Mouse (Mus musculus) neural tube, embryonic 11.5 days (tissue): Measurements from ENCODE around the gene Tmem221. TPM values are rescaled to one million over a fixed set of nuclear protein-coding genes. Genes with fewer than 3 reads are reported as not detected.
"Not testable (repeated sequence)": the region's sequence is repeated elsewhere in the genome, so short reads cannot be mapped to it uniquely, and the experiment has no call there.

Experiments used
- ATAC-seq: fragments of 200-750 bp; cut with Nextera tagmentation; 2 replicates; pipeline ENCODE4 v1.8.0; 2017; ENCODE audit warnings: moderate number of reproducible peaks, mild to moderate bottlenecking, moderate TSS enrichment, moderate library complexity; ENCODE audit not compliant: insufficient read depth, low FRiP score, low TSS enrichment
- DNase-seq: peaks from one replicate; pipeline ENCODE4 v3.0.0-alpha.2; 2015; ENCODE audit warnings: low spot score
- H3K27ac ChIP-seq: fragments of 300-500 bp; sonication (generic); 2 replicates; pipeline ENCODE4 v1.5.1; 2014; ENCODE audit warnings: low read depth, mild to moderate bottlenecking, low read length
- H3K27me3 ChIP-seq: fragments of 300-500 bp; sonication (generic); 2 replicates; pipeline ENCODE4 v1.6.1; 2014; ENCODE audit warnings: mild to moderate bottlenecking, low read length, mixed read lengths; ENCODE audit not compliant: control insufficient read depth, insufficient read depth
- H3K36me3 ChIP-seq: fragments of 300-500 bp; sonication (generic); 2 replicates; pipeline ENCODE4 v1.6.1; 2014; ENCODE audit warnings: mild to moderate bottlenecking, low read length, moderate library complexity, mixed read lengths; ENCODE audit not compliant: control insufficient read depth, insufficient read depth
- H3K4me1 ChIP-seq: fragments of 300-500 bp; sonication (generic); 2 replicates; pipeline ENCODE4 v1.6.1; 2014; ENCODE audit warnings: low read length, mixed read lengths; ENCODE audit not compliant: control insufficient read depth, insufficient read depth
- H3K4me2 ChIP-seq: fragments of 300-500 bp; sonication (generic); 2 replicates; pipeline ENCODE4 v1.6.1; 2014; ENCODE audit warnings: low read depth, mild to moderate bottlenecking, moderate library complexity
- H3K4me3 ChIP-seq: fragments of 300-500 bp; sonication (generic); 2 replicates; pipeline ENCODE4 v1.5.1; 2014; ENCODE audit warnings: low read depth, low read length
- H3K9ac ChIP-seq: fragments of 300-500 bp; sonication (generic); 2 replicates; pipeline ENCODE4 v1.6.1; 2014; ENCODE audit warnings: mild to moderate bottlenecking, low read length
- H3K9me3 ChIP-seq: fragments of 300-500 bp; sonication (generic); 2 replicates; pipeline ENCODE4 v1.6.1; 2016; ENCODE audit warnings: low read length; ENCODE audit not compliant: control insufficient read depth
- WGBS: fragments of 180-500 bp; shearing (Covaris S2); extraction: QIAGEN DNeasy Blood & Tissue Kit; methylation state at CpG from one replicate; pipeline ENCODE4 v1.1.7; 2014; 5-methylcytosine and 5-hydroxymethylcytosine counted together
- polyA plus RNA-seq: library from polyadenylated mRNA; unstranded; fragments of >200 nt; fragmentation: Nextera tagmentation; extraction: Ambion mirVana; gene quantifications from 2 replicates; pipeline ENCODE4 v1.2.1, GENCODE M21; 2014

Gene Tmem221
- polyA plus RNA-seq, 1 experiment from 2014 or later: not detected

DNA sequence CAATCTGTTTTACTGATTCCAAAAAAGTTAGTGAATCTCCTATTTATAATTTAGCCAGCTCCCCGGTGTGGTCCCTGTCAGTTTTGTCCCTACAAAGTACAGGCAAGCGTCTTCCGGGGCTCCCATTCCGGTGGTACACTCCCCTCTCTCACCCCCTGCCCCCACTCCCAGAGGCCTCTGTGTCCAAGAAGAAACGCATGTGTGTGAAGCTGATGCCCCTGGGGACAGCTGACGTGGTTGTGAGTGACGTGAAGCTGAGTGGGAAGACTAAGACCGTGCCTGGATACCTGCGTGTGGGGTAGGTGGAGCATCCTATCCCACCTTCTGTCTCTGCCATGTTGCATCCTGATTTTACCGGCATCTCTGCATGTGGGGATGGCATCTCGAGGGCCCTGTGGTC lies 13.6 kb downstream of the Tmem221 start:
- Histone ChIP-seq H3K36me3 (peaks cover 5% of the 10 kb centered on the region), H3K4me2 (no peak overlapping the region), H3K27ac (no peak overlapping the region), H3K9ac (no peak overlapping the region), H3K4me1 (peaks cover 5% of the 10 kb centered on the region; the same call in 1 of the 2 replicates), H3K27me3 (no peaks in the 10 kb centered on the region), H3K4me3 (no peak overlapping the region), H3K9me3 (no peaks in the 10 kb centered on the region)
- WGBS: 93% methylated on average over 11 of the region's 11 CpGs
- ATAC-seq (no peak), DNase-seq (no peak)

DNA sequence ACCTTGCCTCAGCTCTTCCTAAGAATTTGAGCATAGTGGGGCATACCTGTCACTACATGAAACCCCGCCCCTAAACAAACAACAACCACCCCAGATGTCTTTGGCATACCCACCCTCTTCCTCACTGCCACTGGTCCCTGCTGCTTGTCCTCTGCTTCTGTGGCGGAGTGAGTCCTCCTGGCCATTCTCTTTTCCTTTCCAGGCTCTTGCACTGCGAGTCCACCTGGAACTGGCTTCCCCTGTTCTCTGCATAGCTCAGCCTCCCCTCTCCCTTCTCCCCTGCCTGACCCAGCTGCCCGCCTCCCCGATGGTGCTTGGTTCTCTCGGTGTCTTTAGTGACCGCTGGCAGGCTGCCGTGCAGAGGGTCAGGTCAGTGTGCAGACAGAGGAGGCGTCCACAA lies 14.9 kb downstream of the Tmem221 start:
- DNase-seq: no peak
- no peak overlapping the region for H3K4me3 ChIP-seq
- H3K9ac ChIP-seq: no peak overlapping the region
- no peak overlapping the region for H3K27ac ChIP-seq
- peak; percentile 1; the same call in 1 of the 2 replicates for ATAC-seq
- peaks cover 5% of the 10 kb centered on the region for H3K36me3 ChIP-seq
- H3K27me3 ChIP-seq: no peaks in the 10 kb centered on the region
- peak overlapping the region; percentile 81 for H3K4me2 ChIP-seq
- peaks cover 5% of the 10 kb centered on the region; the same call in 1 of the 2 replicates for H3K4me1 ChIP-seq
- no peaks in the 10 kb centered on the region for H3K9me3 ChIP-seq
- WGBS: 92% methylated on average over 9 of the region's 9 CpGs

DNA sequence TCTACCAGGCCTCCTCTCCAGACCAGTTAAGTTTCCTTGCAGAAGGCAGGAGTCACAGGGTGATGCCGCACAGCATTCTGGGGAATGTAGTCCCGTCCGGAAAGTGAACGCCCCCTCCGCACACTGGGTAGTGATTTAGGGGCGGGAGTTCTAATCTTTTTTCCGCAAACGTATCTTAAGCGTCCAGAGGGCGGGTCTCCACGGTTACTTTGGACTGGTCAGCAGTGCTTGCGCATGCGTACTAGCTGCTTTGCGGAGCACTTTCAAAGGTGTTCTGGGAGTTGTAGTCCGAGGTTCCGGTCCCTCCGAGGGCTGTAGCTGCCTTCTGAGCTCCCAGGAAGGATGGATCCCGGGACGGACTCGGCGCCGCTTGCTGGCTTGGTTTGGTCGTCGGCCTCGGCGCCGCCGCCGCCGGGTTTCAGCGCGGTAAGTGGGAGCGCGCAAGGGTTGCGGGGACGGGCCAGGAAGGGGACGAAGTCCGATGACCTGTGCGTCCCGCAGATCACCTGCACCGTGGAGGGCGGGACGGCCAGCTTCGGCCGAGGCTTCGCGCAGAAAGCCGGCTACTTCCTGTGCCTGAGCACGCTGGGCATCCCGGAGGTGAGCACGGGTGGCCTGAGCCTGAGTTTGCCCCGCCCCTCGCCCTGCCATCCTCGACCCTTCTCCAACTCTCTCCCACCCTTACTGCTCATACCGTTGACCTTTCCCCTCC lies 15.9 kb downstream of the Tmem221 start, which contains the start of gene Mvb12a:
Gene Mvb12a, plus strand, starts transcription at position 291 of the 712 bp plus-strand sequence.
- Histone ChIP-seq H3K4me1 (peaks cover 5% of the 10 kb centered on the region; the same call in 1 of the 2 replicates), H3K9ac (peak within 1 kb of the TSS; percentile 69), H3K27me3 (no peaks in the 10 kb centered on the region; the same call in 1 of the 2 replicates), H3K36me3 (peaks cover 3% of the 10 kb centered on the region; the same call in 1 of the 2 replicates), H3K9me3 (no peaks in the 10 kb centered on the region), H3K4me2 (peak within 1 kb of the TSS; percentile 81), H3K27ac (no peak within 1 kb of the TSS), H3K4me3 (peak within 1 kb of the TSS; percentile 78)
- peak; percentile 91 for ATAC-seq
- WGBS: under 1% methylated on average over 51 of the region's 55 CpGs
- peak; percentile 95 for DNase-seq

DNA sequence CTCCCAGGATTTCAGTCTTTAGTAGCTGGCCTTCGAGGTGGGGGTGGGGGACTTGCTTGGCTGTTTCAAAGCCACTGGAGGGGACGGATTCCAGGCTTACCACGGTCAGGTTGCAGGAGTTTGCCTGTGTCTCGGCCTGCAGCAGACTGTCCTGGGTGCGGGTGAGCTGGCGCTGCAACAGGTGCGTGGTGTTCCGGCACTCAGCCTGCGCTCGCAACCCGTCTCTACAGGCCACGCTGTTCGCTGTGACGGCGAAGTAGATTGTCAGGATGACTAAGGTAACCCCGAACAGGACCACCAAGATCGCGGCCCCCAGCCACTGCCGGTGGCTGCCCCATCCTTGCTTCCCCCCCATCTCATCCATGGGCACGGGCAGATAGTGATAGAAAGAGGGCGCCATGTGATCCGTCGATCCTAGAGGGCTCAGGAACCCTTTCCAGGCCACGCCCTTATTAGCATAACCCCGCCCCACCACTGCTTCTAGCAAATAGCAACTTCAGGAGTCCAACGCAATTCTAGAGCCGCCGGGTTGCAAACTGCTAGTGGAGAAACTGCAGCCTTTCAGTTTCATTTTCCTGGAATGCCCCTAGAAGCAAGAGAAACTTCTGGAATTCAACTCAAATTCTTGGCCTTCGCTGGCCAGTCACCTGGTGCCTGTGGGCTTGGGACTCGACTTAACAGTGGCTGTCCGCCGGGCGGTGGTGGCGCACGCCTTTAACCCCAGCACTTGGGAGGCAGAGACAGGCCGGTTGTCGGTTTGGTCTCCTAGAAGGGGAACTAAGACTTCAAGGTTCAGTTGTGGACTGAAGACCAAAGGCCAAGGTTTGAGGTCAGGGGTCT lies 21.4 kb downstream of the Tmem221 start, which contains the start of gene Bst2:
Gene Bst2, minus strand, starts transcription at position 429 of the 840 bp plus-strand sequence.
- 3% methylated on average over 37 of the region's 37 CpGs for WGBS
- H3K27ac ChIP-seq: no peak within 1 kb of the TSS
- H3K36me3 ChIP-seq: no peaks in the 10 kb centered on the region
- H3K4me1 ChIP-seq: no peaks in the 10 kb centered on the region
- no peaks in the 10 kb centered on the region for H3K9me3 ChIP-seq
- ATAC-seq: peak; percentile 39; the same call in 1 of the 2 replicates
- H3K9ac ChIP-seq: peak within 1 kb of the TSS; percentile 31; the same call in 1 of the 2 replicates
- H3K4me3 ChIP-seq: peak within 1 kb of the TSS; percentile 29
- DNase-seq: peak; percentile 74
- peaks cover 6% of the 10 kb centered on the region; the same call in 1 of the 2 replicates for H3K27me3 ChIP-seq
- peak within 1 kb of the TSS; percentile 45 for H3K4me2 ChIP-seq

GRCm38 (mm10) chr8:71535663-71536062 lies 23.0 kb downstream of the Tmem221 start:
- no peak for ATAC-seq

GRCm38 (mm10) chr8:71534263-71534810 lies 24.3 kb downstream of the Tmem221 start:
- 32% methylated on average over 3 of the region's 3 CpGs for WGBS
- no peak for ATAC-seq
- Histone ChIP-seq H3K9me3 (no peaks in the 10 kb centered on the region), H3K36me3 (no peaks in the 10 kb centered on the region), H3K4me3 (no peak overlapping the region), H3K4me1 (no peaks in the 10 kb centered on the region), H3K27me3 (peaks cover 6% of the 10 kb centered on the region; the same call in 1 of the 2 replicates), H3K9ac (no peak overlapping the region), H3K4me2 (no peak overlapping the region), H3K27ac (no peak overlapping the region)
- DNase-seq: no peak

More at GRCm38 (mm10) chr8:71535663-71536062, 23.0 kb downstream of the Tmem221 start:
- H3K9ac ChIP-seq: no peak overlapping the region
- no peaks in the 10 kb centered on the region for H3K4me1 ChIP-seq
- H3K9me3 ChIP-seq: no peaks in the 10 kb centered on the region
- no peak for DNase-seq
- H3K4me2 ChIP-seq: no peak overlapping the region
- H3K27ac ChIP-seq: no peak overlapping the region
- peaks cover 6% of the 10 kb centered on the region; the same call in 1 of the 2 replicates for H3K27me3 ChIP-seq
- no peaks in the 10 kb centered on the region for H3K36me3 ChIP-seq
- WGBS: 64% methylated on average over 5 of the region's 5 CpGs
- H3K4me3 ChIP-seq: no peak overlapping the region

GRCm38 (mm10) chr8:71530735-71531467 lies 27.8 kb downstream of the Tmem221 start:
- H3K4me1 ChIP-seq, H3K9ac ChIP-seq, H3K9me3 ChIP-seq, H3K4me3 ChIP-seq, H3K27ac ChIP-seq, H3K36me3 ChIP-seq, DNase-seq, H3K4me2 ChIP-seq, ATAC-seq: not testable (repeated sequence)
- WGBS: 69% methylated on average over 5 of the region's 12 CpGs
- H3K27me3 ChIP-seq: peaks cover 13% of the 10 kb centered on the region
